Mouse (Mus musculus): ENCODE measurements around the gene Cep57l1.

Gene Cep57l1

GRCm38 (mm10) chr10:41675243-41675642 is 134.4 kb downstream of the Cep57l1 start:
- no peak for DNase-seq

GRCm38 (mm10) chr10:41674362-41674761 is 135.3 kb downstream of the Cep57l1 start:
- no peak for DNase-seq

- DNase-seq, result no peak
Measured at GRCm38 (mm10) chr10:41670196-41670595, 139.5 kb downstream of the Cep57l1 start.
